In genomic region chr3:87616957-87617810, GRCm38 (mm10) we compare ENCODE assay signal across 8 mouse cellular contexts. TPM values are rescaled to one million over a fixed set of nuclear protein-coding genes. Genes with fewer than 3 reads are reported as not detected.
A peak's percentile ranks its signal among the peaks of the same experiment; 100 is the strongest.
DNase-seq lines count a peak whose midpoint lies in the region; ATAC-seq and TF ChIP-seq lines count a peak whose summit lies in the region.

Gene Arhgef11, plus strand, starts transcription at chr3:87617559.

- TF ChIP-seq CTCF in cortical plate, adult 2 months (IDR thresholded peaks at IDR 0.05; ENCODE audit: extremely low read depth, insufficient read depth, low read length): no peak

- DNase-seq in adipocyte (ENCODE audit: low spot score): peak; percentile 74
- peak; percentile 86 for DNase-seq in gastrocnemius, postnatal 10 days
- DNase-seq in induced T-regulatory cell, adult 2 months (ENCODE audit: low read depth): peak; percentile 83
- peak; percentile 44 to 89 for DNase-seq in left cerebral cortex, postnatal 10 days (ENCODE audit: extremely low spot score in 1 of 2, low spot score in 2 of 2)
- peak; percentile 69 for DNase-seq in right cerebral cortex, postnatal 14 days
- DNase-seq in urinary bladder, postnatal 36 days (ENCODE audit: low spot score in 2 of 2): peak; percentile 74 to 82

- peak; percentile 35; the same call in 1 of the 2 replicates for TF ChIP-seq POLR2A in cortical plate, adult 2 months (IDR thresholded peaks at IDR 0.05; ENCODE audit: extremely low read depth, insufficient read depth, low read length)

- H3K4me3 ChIP-seq in cortical plate, adult 2 months (ENCODE audit: insufficient read depth, low read length): peak within 1 kb of the TSS; percentile 86

- intact Hi-C loops in left cerebral cortex, postnatal 10 days (cut with DNase I): no loop called here

- peak; percentile 79 for ATAC-seq in megakaryocyte progenitor cell, adult 5-6 weeks (replicated peaks; ENCODE audit: poor library complexity)

- H3K4me1 ChIP-seq in cortical plate, adult 2 months (ENCODE audit: control insufficient read depth, insufficient read depth, low read length): peaks cover 9% of the 10 kb centered on the region

- peak within 1 kb of the TSS; percentile 85 for H3K27ac ChIP-seq in cortical plate, adult 2 months (ENCODE audit: insufficient read depth, low read length)

RNA-seq across cellular contexts. Expression of gene Arhgef11, which starts in this region (rescaled TPM):
- 36.0 and 38.0 TPM in 2 replicates for polyA plus RNA-seq in cortical plate, adult 2 months (2012; rRNA removed)
- total RNA-seq in gastrocnemius, postnatal 10 days (2021): 10 to 100 TPM; 19.0 to 20.3 TPM
- 10 to 100 TPM; 45.7 to 49.6 TPM for total RNA-seq in left cerebral cortex, postnatal 10 days (2021)
- 5.4 and 8.7 TPM in 2 replicates for total RNA-seq in megakaryocyte progenitor cell, adult 5-6 weeks (2015)
- total RNA-seq in megakaryocyte progenitor cell, adult 5-6 weeks (2017): 4.8 and 5.5 TPM in 2 replicates

Comparison
In these comparisons a context has a peak if more than half of its experiments do, and no peak if none do; other contexts are left out.
1. Peak in every context shown above with its lines: DNase-seq, ATAC-seq, H3K4me3 ChIP-seq and H3K27ac ChIP-seq.